ENCODE assay signal across 24 mouse cellular contexts in genomic region chr15:6661951-6662350, GRCm38 (mm10).
"Had no signal": no experiment of that assay in that cellular context is flagged by ENCODE, and none has a peak within 500 bp of the region (broad histone marks: within the 10 kb centered on the region; RNA-seq: fewer than 3 reads in every experiment).

No protein-coding gene starts in this region.

- ATAC-seq: hindbrain, embryonic 16.5 days; inflammation-experienced regulatory T-cells, adult 6 months; intestine, embryonic 15.5 days; intestine, postnatal 0 days; liver, embryonic 12.5 days had no signal

- H3K9ac ChIP-seq: heart, embryonic 12.5 days; hindbrain, embryonic 12.5 days; hindbrain, embryonic 14.5 days; intestine, embryonic 15.5 days; limb, embryonic 13.5 days; limb, embryonic 15.5 days; liver, embryonic 12.5 days; liver, embryonic 14.5 days had no signal

- DNase-seq: gastrocnemius, adult 2 months; gastrocnemius, postnatal 10 days; gastrocnemius, postnatal 25 days; heart, adult 18-20 months; heart, postnatal 10 days; heart, postnatal 4 days; kidney, adult 8-10 months; kidney, postnatal 14 days; kidney, postnatal 4 days had no signal

- H3K9me3 ChIP-seq: heart, embryonic 10.5 days; heart, embryonic 12.5 days; hindbrain, embryonic 10.5 days; hindbrain, embryonic 12.5 days; intestine, embryonic 15.5 days; limb, embryonic 13.5 days; limb, embryonic 15.5 days; liver, embryonic 12.5 days had no signal

- H3K4me1 ChIP-seq: heart, embryonic 10.5 days; hindbrain, embryonic 12.5 days; intestine, embryonic 15.5 days; limb, embryonic 13.5 days; limb, embryonic 15.5 days had no signal

- H3K27me3 ChIP-seq: heart, embryonic 12.5 days; hindbrain, embryonic 12.5 days; intestine, embryonic 15.5 days; limb, embryonic 13.5 days; limb, embryonic 15.5 days; liver, embryonic 12.5 days had no signal

- H3K36me3 ChIP-seq: heart, embryonic 10.5 days; heart, embryonic 12.5 days; hindbrain, embryonic 10.5 days; hindbrain, embryonic 12.5 days; intestine, embryonic 15.5 days; limb, embryonic 13.5 days; limb, embryonic 15.5 days; liver, embryonic 12.5 days had no signal

- H3K4me3 ChIP-seq: gastrocnemius, adult 2 months; heart, embryonic 10.5 days; heart, embryonic 12.5 days; hindbrain, embryonic 10.5 days; hindbrain, embryonic 12.5 days; intestine, embryonic 15.5 days; layer of hippocampus, adult 2 months; left cerebral cortex, adult 2 months; limb, embryonic 13.5 days; limb, embryonic 15.5 days; liver, embryonic 12.5 days had no signal

- H3K27ac ChIP-seq: gastrocnemius, adult 2 months; heart, embryonic 10.5 days; hindbrain, embryonic 10.5 days; hindbrain, embryonic 12.5 days; hindbrain, embryonic 14.5 days; intestine, embryonic 15.5 days; layer of hippocampus, adult 2 months; left cerebral cortex, adult 2 months; limb, embryonic 13.5 days; limb, embryonic 15.5 days; liver, embryonic 12.5 days; liver, embryonic 14.5 days had no signal

- H3K4me2 ChIP-seq: heart, embryonic 12.5 days; hindbrain, embryonic 12.5 days; hindbrain, embryonic 14.5 days; intestine, embryonic 15.5 days; limb, embryonic 13.5 days; limb, embryonic 15.5 days; liver, embryonic 12.5 days had no signal
